Mouse (Mus musculus) hindlimb bud, embryonic 11.5 days (tissue): ENCODE results near the gene Aven.

Experiments used
- DNase-seq: peaks from one replicate; pipeline ENCODE4 v3.0.0-alpha.2; 2012; ENCODE audit warnings: low read depth, low spot score; ENCODE audit errors: extremely low spot score

Gene Aven

DNA sequence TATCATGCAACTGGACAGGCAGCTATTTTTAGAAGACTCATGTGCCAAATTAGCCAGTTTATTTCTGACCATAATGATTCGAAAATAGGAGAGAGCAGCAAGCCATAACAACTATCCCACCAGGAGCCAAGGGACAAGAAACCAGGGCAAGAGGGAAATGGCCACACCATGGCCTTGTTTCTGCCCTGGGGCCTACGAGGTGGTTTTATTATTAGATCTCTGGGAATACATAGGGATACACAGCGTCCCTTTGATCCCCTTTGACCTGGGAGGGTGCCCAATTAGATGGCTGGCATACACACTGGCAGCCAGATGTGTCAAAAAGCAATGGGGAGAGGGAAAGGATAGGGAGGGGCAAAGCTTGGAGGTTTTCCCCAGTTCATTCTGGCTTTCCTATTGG, 161.1 kb downstream of the Aven start:
- no peak for DNase-seq

DNA sequence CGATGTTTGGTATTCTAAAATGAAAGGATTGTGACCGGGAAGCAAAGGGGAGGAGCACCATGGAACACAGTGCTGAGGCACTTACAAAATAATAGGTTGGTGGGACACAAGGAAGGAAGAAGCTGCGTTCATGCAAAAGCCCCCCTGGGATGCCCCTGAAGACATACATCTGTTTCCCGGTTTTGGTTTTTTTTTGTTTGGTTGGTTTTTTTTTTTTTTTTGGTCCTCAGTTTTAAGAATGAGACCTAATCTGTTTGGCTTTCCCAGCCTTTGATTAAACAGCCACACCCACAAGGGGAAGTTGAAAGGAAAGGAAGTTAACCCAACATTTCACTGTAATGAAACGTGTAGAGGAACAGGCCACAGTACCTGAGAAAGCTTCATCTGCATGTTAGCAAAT, 163.4 kb downstream of the Aven start:
- DNase-seq, result no peak

DNA sequence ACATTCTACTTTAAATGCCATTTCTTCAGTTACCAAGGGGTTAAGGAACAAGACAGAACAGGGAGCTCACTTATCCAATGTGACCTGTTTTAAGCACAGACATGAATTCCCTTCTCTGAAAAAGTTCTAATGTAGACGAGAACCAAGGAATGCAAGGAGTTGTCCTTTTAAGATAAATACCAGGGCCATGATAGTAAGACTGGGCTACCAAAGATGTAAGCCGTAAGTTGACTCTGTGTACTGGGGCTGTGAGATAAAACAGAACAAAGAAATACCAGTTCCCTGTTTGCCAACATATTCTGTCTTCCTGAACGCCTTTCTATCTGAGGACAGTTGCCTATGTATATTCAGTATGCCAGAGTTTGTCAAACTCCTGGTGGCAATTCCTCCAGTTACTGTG, 176.7 kb downstream of the Aven start:
- no peak for DNase-seq

DNA sequence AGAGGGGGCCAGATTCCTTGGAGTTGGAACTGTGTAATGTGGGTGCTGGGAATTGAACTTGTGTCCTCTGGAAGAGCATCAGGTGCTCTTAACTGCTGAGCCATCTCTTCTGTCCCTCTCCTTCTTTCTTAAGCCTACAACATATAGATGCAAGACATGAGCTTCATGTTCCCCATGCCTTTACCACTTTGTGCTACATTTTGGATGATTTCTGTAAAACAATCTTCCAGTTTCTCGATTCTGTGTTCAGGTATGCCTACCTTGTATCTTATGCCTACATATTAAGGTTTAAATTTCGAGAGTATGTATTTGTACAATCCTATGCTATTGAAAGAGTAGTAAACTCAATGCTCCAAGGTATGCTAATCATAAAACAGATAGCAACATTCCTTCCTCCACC, 183.4 kb downstream of the Aven start:
- DNase-seq, result no peak

DNA sequence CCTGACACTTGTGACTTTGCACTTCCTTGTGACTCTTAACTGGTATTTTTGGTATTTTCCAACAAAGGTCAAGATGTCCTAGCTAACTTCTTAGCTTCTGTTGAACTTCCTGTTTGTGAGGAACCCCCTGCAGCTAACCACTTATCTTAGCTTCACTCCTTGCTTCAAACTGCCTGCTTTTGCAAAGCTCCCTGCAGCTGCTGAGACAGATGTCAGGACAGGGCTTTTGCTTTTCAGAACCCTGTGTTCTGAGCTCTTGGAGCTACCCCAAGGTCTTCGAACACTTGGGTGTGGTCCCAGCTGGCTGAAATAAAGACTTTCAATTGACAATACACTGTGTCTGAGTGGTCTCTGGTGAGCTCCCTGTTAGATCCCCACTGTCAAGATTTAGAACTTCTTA, 184.0 kb downstream of the Aven start:
- no peak for DNase-seq

DNA sequence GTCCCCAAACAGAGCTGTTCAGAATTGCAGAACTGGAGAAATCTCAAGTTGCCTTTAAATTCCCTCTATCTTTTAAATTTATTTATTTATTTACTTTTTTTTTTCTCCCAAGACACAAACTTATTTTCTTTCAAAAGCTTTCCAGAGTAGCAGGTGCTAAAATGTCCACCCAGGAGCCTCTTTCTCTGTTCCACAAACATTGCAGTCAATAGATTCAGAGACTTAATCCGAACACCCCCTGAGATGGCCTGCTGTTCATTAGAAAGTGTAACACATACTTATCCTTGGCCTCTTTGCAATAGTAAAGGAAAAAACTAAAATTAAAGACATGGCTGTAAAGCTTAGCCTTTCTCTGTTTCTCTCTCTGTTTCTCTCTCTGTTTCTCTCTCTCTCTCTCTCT, 184.5 kb downstream of the Aven start:
- no peak for DNase-seq

DNA sequence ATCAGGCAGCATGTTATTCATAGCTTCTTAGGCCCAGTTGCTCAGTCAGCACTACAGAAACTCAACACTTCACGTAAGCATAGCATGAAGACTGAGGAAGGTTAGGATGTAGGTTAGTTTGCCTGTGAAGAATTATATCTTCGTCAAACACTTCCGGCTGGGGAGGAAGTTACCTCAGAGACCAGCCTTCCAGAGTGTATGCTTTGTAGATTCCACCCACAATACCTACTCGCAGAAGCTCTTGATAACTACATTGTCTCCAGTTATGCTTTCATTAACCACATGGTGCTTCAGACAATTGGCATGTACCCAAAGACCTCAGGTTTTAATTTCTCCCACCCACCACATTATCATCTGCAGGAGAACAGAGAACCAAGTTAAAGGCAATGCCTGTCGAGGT, 189.1 kb downstream of the Aven start:
- no peak for DNase-seq
